Mouse (Mus musculus) bone marrow, adult 2 months (tissue): ENCODE results near the gene Ing2.

ENCODE experiments used
- CTCF ChIP-seq: fragments of 200-500 bp; IDR thresholded peaks from 2 replicates; pipeline ENCODE4 v1.5.1; 2011; ENCODE audit warnings: low read length, control low read depth; ENCODE audit not compliant: control insufficient read depth, insufficient read depth
- POLR2A ChIP-seq: fragments of 200-500 bp; IDR thresholded peaks from 2 replicates; pipeline ENCODE4 v1.6.1; 2011; ENCODE audit warnings: low read depth, mild to moderate bottlenecking, control low read depth, low read length, borderline replicate concordance; ENCODE audit not compliant: control insufficient read depth

DNA sequence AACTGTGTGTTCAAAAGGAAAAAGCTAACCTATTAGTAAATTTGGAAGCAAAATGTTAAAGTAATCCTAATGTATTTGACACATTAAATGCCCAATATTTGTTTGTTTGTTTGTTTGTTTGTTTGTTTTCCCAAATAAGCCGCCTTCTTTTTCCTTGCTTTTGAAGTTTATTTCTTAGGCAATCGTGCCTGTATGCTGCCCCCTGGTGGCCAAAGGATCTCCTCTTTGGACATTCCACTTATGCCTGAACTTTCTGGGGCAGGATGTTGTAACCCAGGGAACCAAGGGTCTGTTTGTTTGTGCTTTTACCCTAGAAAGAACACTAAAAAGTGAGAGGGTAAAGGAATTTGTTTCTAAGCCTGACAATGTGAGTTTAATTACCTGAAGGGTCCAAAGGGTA is 17.8 kb upstream of the Ing2 start:
- peak; percentile 62 for TF ChIP-seq CTCF
- TF ChIP-seq POLR2A, result no peak
